Mouse (Mus musculus): Measurements from ENCODE around the gene Cmtm5. TPM values are rescaled to one million over a fixed set of nuclear protein-coding genes. Genes with fewer than 3 reads are reported as not detected.
"Not testable (repeated sequence)": the region's sequence is repeated elsewhere in the genome, so short reads cannot be mapped to it uniquely, and the experiment has no call there.

Cmtm5 gene
- polyA plus RNA-seq, 1 experiment from 2014 or later = 3.7 TPM

GRCm38 (mm10) chr14:54976633-54977032 lies 40.6 kb downstream of the Cmtm5 start, which contains the start of gene Gm17428:
Gene Gm17428 (plus strand): TSS chr14:54976933.
- no peak for ATAC-seq
- Histone ChIP-seq H3K4me3 (replicated peaks; ENCODE audit: low read length) (no peak within 1 kb of the TSS), H3K27me3 (replicated peaks; ENCODE audit: control insufficient read depth, insufficient read depth, low read length) (no peaks in the 10 kb centered on the region), H3K9me3 (ENCODE audit: control insufficient read depth, low read length) (no peaks in the 10 kb centered on the region), H3K4me1 (replicated peaks; ENCODE audit: control insufficient read depth, insufficient read depth, low read length) (peaks cover 9% of the 10 kb centered on the region; the same call in 1 of the 2 replicates), H3K4me2 (ENCODE audit: low read length) (no peak within 1 kb of the TSS), H3K36me3 (ENCODE audit: control insufficient read depth, insufficient read depth) (no peaks in the 10 kb centered on the region), H3K27ac (ENCODE audit: low read length) (no peak within 1 kb of the TSS), H3K9ac (replicated peaks; ENCODE audit: low read depth, low read length) (no peak within 1 kb of the TSS)
- WGBS = 54% methylated on average over 1 of the region's 1 CpGs

GRCm38 (mm10) chr14:54978664-54979063 lies 42.6 kb downstream of the Cmtm5 start:
- H3K4me2 ChIP-seq (ENCODE audit: low read length) = no peak overlapping the region
- no peak for ATAC-seq
- H3K9me3 ChIP-seq (ENCODE audit: control insufficient read depth, low read length) = no peaks in the 10 kb centered on the region
- H3K27me3 ChIP-seq (replicated peaks; ENCODE audit: control insufficient read depth, insufficient read depth, low read length) = no peaks in the 10 kb centered on the region
- peaks cover 9% of the 10 kb centered on the region; the same call in 1 of the 2 replicates for H3K4me1 ChIP-seq (replicated peaks; ENCODE audit: control insufficient read depth, insufficient read depth, low read length)
- no peak overlapping the region for H3K27ac ChIP-seq (ENCODE audit: low read length)
- 89% methylated on average over 8 of the region's 8 CpGs for whole genome bisulfite sequencing
- no peak overlapping the region for H3K9ac ChIP-seq (replicated peaks; ENCODE audit: low read depth, low read length)
- no peak overlapping the region for H3K4me3 ChIP-seq (replicated peaks; ENCODE audit: low read length)
- H3K36me3 ChIP-seq (ENCODE audit: control insufficient read depth, insufficient read depth) = no peaks in the 10 kb centered on the region

GRCm38 (mm10) chr14:54981934-54982333 lies 45.9 kb downstream of the Cmtm5 start:
- Histone ChIP-seq H3K9me3 (ENCODE audit: control insufficient read depth, low read length) (no peaks in the 10 kb centered on the region), H3K27me3 (replicated peaks; ENCODE audit: control insufficient read depth, insufficient read depth, low read length) (no peaks in the 10 kb centered on the region), H3K27ac (ENCODE audit: low read length) (no peak overlapping the region), H3K4me3 (replicated peaks; ENCODE audit: low read length) (no peak overlapping the region), H3K36me3 (ENCODE audit: control insufficient read depth, insufficient read depth) (no peaks in the 10 kb centered on the region), H3K4me1 (replicated peaks; ENCODE audit: control insufficient read depth, insufficient read depth, low read length) (no peaks in the 10 kb centered on the region), H3K9ac (replicated peaks; ENCODE audit: low read depth, low read length) (no peak overlapping the region), H3K4me2 (ENCODE audit: low read length) (no peak overlapping the region)
- 96% methylated on average over 7 of the region's 7 CpGs for WGBS
- no peak for ATAC-seq

- H3K27me3 ChIP-seq (replicated peaks; ENCODE audit: control insufficient read depth, insufficient read depth, low read length); H3K36me3 ChIP-seq (ENCODE audit: control insufficient read depth, insufficient read depth); H3K27ac ChIP-seq (ENCODE audit: low read length); H3K4me3 ChIP-seq (replicated peaks; ENCODE audit: low read length); H3K9ac ChIP-seq (replicated peaks; ENCODE audit: low read depth, low read length); H3K9me3 ChIP-seq (ENCODE audit: control insufficient read depth, low read length); H3K4me1 ChIP-seq (replicated peaks; ENCODE audit: control insufficient read depth, insufficient read depth, low read length); ATAC-seq; H3K4me2 ChIP-seq (ENCODE audit: low read length): not testable (repeated sequence)
- 91% methylated on average over 9 of the region's 9 CpGs for WGBS
These were observed 52.4 kb downstream of the Cmtm5 start for GRCm38 (mm10) chr14:54988350-54988874.

MicroRNAs encoded within 50 kb of the gene (microRNA counts, 519-probe panel; counts per million panel counts)
- microRNA mmu-miR-208a (2,206 counts per million, percentile 45 among the panel's probes with 10 or more counts), microRNA mmu-miR-208b (965 counts per million, percentile 7 among the panel's probes with 10 or more counts)

Small RNA genes within 50 kb of the gene (microRNA-seq; reads per million reads assigned to microRNA genes)
- gene Mir208a = 2.7 reads per million, percentile 9 among the genes with 10 or more reads in this experiment
- 23.7 reads per million, percentile 36 among the genes with 10 or more reads in this experiment for gene Mir208b

Other genes starting within 250 kb of the Cmtm5 start
- 141 and 150 TPM in 2 replicates for gene Acin1, start 249.3 kb upstream of the Cmtm5 start, polyA plus RNA-seq (2015; fragmentation: Nextera tagmentation; extraction: Ambion mirVana)
- gene Gm29776, start 237.4 kb upstream of the Cmtm5 start, polyA plus RNA-seq (2015; fragmentation: Nextera tagmentation; extraction: Ambion mirVana) = 0.14 and 0.16 TPM in 2 replicates
- gene Cebpe, start 224.1 kb upstream of the Cmtm5 start, polyA plus RNA-seq (2015; fragmentation: Nextera tagmentation; extraction: Ambion mirVana) = not detected in 2 replicates
- 8.7 and 8.9 TPM in 2 replicates for gene Slc7a8, start 154.3 kb upstream of the Cmtm5 start, polyA plus RNA-seq (2015; fragmentation: Nextera tagmentation; extraction: Ambion mirVana)
- gene Rnf212b, start 122.1 kb upstream of the Cmtm5 start, polyA plus RNA-seq (2015; fragmentation: Nextera tagmentation; extraction: Ambion mirVana) = not detected in 2 replicates
- gene Homez, start 65.3 kb upstream of the Cmtm5 start, polyA plus RNA-seq (2015; fragmentation: Nextera tagmentation; extraction: Ambion mirVana) = 12.1 and 13.4 TPM in 2 replicates
- 1.7 and 2.6 TPM in 2 replicates for gene Ppp1r3e, start 58.7 kb upstream of the Cmtm5 start, polyA plus RNA-seq (2015; fragmentation: Nextera tagmentation; extraction: Ambion mirVana)
- gene Bcl2l2, start 52.9 kb upstream of the Cmtm5 start, polyA plus RNA-seq (2015; fragmentation: Nextera tagmentation; extraction: Ambion mirVana) = 3.5 TPM in 2 replicates
- gene Gm20521, start 52.8 kb upstream of the Cmtm5 start, polyA plus RNA-seq (2015; fragmentation: Nextera tagmentation; extraction: Ambion mirVana) = not detected in 2 replicates
- gene Pabpn1, start 43.8 kb upstream of the Cmtm5 start, polyA plus RNA-seq (2015; fragmentation: Nextera tagmentation; extraction: Ambion mirVana) = 122 and 150 TPM in 2 replicates
- gene Slc22a17, start 23.1 kb upstream of the Cmtm5 start, polyA plus RNA-seq (2015; fragmentation: Nextera tagmentation; extraction: Ambion mirVana) = 128 and 185 TPM in 2 replicates
- 24.2 and 28.7 TPM in 2 replicates for gene Efs, start 10.1 kb upstream of the Cmtm5 start, polyA plus RNA-seq (2015; fragmentation: Nextera tagmentation; extraction: Ambion mirVana)
- 0.46 and 0.53 TPM in 2 replicates for gene Il25, start 3.6 kb upstream of the Cmtm5 start, polyA plus RNA-seq (2015; fragmentation: Nextera tagmentation; extraction: Ambion mirVana)
- 0.65 and 0.99 TPM in 2 replicates for gene Myh6, start 30.7 kb downstream of the Cmtm5 start, polyA plus RNA-seq (2015; fragmentation: Nextera tagmentation; extraction: Ambion mirVana)
- not detected in 2 replicates for gene Gm17428, start 40.7 kb downstream of the Cmtm5 start, polyA plus RNA-seq (2015; fragmentation: Nextera tagmentation; extraction: Ambion mirVana)
- 6.9 and 7.4 TPM in 2 replicates for gene Myh7, start 58.4 kb downstream of the Cmtm5 start, polyA plus RNA-seq (2015; fragmentation: Nextera tagmentation; extraction: Ambion mirVana)
- 58.8 and 61.2 TPM in 2 replicates for gene Ngdn, start 79.2 kb downstream of the Cmtm5 start, polyA plus RNA-seq (2015; fragmentation: Nextera tagmentation; extraction: Ambion mirVana)
- 21.5 and 32.9 TPM in 2 replicates for gene Zfhx2, start 156.1 kb downstream of the Cmtm5 start, polyA plus RNA-seq (2015; fragmentation: Nextera tagmentation; extraction: Ambion mirVana)
- 55.2 and 56.6 TPM in 2 replicates for gene Thtpa, start 158.5 kb downstream of the Cmtm5 start, polyA plus RNA-seq (2015; fragmentation: Nextera tagmentation; extraction: Ambion mirVana)
- gene Ap1g2, start 170.3 kb downstream of the Cmtm5 start, polyA plus RNA-seq (2015; fragmentation: Nextera tagmentation; extraction: Ambion mirVana) = 13.3 and 16.5 TPM in 2 replicates
- 33.6 and 45.1 TPM in 2 replicates for gene Jph4, start 180.7 kb downstream of the Cmtm5 start, polyA plus RNA-seq (2015; fragmentation: Nextera tagmentation; extraction: Ambion mirVana)